Mouse (Mus musculus): ENCODE data around the gene Cpsf3. TPM values are rescaled to one million over a fixed set of nuclear protein-coding genes. Genes with fewer than 3 reads are reported as not detected.
A peak's percentile ranks its signal among the peaks of the same experiment; 100 is the strongest.

Gene Cpsf3
- total RNA-seq, 2 experiments from 2014 or later = 51.0 to 55.8 TPM

DNA sequence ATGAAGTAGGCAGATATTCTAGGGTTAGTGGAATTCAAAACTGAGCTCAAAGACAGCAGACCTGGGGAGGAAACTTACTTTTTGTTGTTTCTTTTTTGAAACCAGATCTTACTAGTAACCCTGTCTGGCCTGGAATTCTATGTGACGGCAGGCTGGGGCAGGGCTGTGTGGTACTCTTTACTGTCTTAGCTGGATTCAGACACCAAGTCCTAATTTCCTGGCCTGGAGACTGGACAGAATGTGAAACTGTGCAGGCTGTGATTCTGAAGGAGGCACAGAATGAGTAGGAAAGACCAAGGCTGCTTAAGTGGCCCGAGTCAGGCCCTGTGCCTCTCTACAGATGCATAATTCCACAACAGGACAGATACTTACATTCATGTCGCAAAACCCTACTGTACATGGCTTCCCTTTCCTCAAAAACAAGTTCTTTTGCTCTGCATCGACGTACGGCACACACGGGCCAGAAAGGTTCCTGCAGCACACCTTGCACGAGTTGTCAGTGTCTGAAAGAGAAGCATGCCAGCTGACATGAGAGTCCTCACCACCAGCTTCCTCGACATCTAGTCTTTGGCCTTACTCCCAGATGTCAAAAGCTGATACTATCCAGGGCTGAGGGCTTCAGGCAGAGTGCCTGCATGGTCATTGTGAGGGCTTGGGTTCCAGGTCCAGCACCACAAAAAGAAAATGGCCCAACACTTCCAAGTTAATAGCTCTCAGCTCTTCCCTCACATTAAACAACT lies 44.6 kb downstream of the Cpsf3 start:
- no peak for TF ChIP-seq CTCF (conservative IDR thresholded peaks at IDR 0.05)
- Histone ChIP-seq H3K27ac (no peak overlapping the region), H3K4me3 (no peak overlapping the region)
- DNase-seq (ENCODE audit: low spot score in 2 of 2) = no peak

DNA sequence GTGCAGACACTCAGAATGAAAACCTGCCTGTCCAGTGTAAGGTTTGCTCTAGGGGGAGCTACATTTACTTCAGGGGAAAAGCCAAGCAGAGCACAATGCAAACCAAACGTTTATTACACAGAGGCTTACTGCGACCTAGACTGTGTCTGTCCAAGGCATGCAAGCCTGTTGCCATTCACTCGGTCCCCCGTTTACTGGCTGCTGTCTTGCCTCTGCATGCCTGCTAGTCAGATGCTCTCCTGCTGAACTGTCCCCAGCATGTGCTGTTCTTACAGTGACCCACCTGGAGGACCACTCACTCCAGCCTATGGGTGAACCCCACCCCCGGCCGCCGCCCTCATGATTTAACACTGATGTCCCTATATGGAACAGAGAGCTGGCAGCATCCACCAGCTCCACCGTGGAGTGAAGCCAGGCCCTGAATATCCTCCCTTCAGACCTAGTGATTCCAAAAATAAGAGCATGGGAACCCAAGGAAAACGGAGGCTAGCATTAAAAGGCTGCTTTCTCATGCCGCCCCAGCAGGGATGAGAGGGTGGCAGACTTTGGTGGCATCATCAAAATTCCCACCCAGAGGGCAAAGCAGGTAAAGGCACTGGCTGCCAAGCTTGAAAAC lies 45.9 kb downstream of the Cpsf3 start:
- Histone ChIP-seq H3K4me3 (no peak overlapping the region), H3K27ac (no peak overlapping the region)
- TF ChIP-seq CTCF (conservative IDR thresholded peaks at IDR 0.05) = no peak
- DNase-seq (ENCODE audit: low spot score in 2 of 2) = no peak

DNA sequence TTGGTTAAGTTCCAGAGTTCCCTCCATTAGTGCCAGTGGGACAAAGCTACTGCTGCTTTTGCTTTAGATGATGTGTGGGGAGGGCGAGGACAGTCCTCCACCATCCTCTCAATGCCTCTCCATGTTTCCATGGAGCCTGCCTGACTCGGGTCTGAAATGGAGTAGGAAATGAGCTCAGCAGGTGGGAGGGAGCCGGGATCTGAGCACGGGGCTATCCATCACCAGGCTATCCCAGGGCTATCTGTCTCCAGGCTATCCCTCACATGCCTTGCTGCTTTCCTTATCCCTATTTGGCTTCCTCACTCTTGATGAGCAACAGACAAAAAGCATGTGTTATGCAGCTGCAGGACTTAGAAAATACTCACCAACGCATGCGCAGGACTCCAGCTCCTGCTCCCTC lies 46.5 kb downstream of the Cpsf3 start:
- no peak for TF ChIP-seq CTCF (conservative IDR thresholded peaks at IDR 0.05)
- no peak overlapping the region for H3K27ac ChIP-seq
- no peak for DNase-seq (ENCODE audit: low spot score in 2 of 2)
- H3K4me3 ChIP-seq = no peak overlapping the region

DNA sequence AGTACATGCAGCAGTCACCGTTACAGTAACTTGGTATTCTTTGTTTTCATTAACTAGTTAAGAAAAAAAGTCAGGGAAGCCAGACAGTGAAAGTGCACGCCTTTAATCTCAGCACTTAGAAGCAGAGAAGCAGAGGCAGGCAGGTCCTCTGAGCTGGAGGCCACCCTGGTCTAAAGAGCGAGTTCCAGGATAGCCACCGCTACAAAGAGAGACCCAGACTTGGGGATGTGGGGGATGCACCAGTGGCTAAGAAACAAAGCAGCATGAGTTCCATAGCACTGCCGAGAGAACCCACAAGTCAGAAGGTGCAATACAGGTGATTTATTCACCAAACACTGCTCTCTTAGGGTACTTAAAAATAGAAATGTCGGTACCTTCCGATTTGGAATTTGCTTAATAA lies 47.8 kb downstream of the Cpsf3 start:
- DNase-seq (ENCODE audit: low spot score in 2 of 2) = no peak
- TF ChIP-seq CTCF (conservative IDR thresholded peaks at IDR 0.05) = no peak

DNA sequence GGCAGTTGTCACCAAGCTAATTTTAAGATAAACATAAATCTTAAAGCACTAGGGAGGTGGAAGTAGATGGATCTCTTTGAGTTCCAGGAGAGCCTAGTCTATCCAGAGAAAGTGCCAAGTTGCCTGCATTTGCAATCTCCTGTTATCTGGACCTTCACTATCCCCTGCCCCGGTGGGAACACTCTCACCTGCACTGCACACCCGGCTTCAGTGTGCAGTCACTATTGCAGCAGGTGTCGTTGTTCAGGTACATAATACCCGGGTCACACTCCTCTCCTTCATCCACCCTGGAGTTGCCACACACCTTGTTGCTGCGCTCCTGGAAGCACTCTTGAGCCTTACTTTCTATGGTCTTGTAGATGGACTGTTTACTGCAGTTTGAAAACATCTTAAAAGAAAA lies 48.6 kb downstream of the Cpsf3 start:
- H3K27ac ChIP-seq = no peak overlapping the region
- no peak for TF ChIP-seq CTCF (conservative IDR thresholded peaks at IDR 0.05)
- H3K4me3 ChIP-seq = no peak overlapping the region
- no peak for DNase-seq (ENCODE audit: low spot score in 2 of 2)

More for the DNA sequence above, 47.8 kb downstream of the Cpsf3 start:
- H3K27ac ChIP-seq = no peak overlapping the region
- no peak overlapping the region for H3K4me3 ChIP-seq

DNA sequence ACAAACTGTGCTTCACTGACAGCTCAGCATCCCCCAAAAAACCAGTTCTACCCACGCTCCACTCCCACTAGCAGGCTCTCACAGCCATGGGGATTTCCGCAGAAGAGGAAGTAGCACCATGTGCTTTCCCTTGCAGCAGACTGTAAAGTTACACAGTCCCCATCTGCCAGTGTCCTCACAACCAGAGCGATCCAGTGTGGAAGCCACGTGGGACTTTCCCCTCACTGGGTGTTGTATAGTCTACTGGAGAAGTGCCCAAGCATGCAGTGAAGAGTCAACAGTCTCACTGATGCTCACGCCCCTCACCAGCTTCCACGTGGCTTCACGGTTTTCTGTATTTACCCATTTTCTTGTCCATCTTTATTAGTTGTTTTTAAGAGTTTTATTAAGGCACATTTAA lies 50.7 kb downstream of the Cpsf3 start:
- no peak for TF ChIP-seq CTCF (conservative IDR thresholded peaks at IDR 0.05)
- Histone ChIP-seq H3K27ac (no peak overlapping the region), H3K4me3 (no peak overlapping the region)
- peak; percentile 74 to 81 for DNase-seq (ENCODE audit: low spot score in 2 of 2)

DNA sequence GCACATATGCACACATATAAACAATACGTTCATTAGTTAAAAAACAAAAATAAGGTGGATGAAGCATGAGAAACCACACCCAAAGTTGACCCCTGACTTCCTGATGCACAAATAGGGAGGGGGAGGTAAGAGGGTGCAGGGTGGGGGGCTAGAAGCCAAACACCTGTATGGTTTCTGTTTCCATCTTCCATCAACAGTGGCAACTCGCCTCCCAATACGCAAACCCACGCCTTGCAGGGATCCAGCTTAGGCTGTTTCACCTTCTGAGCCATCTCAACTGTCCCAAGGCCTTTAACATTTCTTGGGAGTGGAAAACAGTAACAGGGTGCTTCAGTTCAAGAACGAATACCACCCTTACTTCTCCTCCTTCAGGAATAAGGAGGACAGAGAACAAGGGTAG lies 52.0 kb downstream of the Cpsf3 start:
- no peak for DNase-seq (ENCODE audit: low spot score in 2 of 2)
- no peak for TF ChIP-seq CTCF (conservative IDR thresholded peaks at IDR 0.05)
- no peak overlapping the region for H3K27ac ChIP-seq
- no peak overlapping the region for H3K4me3 ChIP-seq

DNA sequence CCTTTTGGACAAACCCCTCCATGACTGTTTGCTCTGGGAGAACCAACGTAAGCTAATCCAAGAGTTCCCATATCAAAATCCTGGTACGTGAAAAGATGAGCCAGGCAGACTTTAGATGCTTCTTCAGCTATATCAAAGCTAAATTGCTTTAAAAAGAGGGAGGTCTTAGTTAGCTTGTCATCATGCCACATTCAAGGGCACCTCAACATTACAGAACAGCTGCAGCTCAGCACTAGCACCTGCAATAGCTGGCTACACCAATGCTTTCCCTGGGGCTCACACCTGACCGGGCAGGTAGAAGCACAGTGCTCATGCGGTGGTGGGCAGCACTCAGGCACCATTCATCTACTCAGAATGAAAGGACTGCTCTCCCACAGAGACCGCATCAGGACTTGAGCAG lies 55.5 kb downstream of the Cpsf3 start:
- TF ChIP-seq CTCF (conservative IDR thresholded peaks at IDR 0.05) = no peak

DNA sequence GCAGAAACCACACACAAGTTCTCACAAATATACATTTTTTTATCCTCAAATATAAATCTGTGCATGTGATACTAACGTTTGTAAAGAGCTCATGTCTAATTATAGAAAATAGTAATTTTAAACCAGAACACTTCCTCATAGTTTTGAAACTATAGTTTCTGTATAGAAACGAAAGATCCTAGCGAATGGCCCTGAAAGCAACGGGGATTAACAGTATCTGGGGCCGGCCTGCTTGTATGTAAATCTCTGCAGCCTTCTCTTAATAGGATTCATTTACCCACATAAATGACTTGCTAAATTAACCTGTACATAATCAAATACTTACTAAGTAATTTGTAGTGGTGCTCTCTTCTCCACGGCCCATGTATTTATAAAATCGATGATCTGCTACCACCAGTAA lies 61.8 kb downstream of the Cpsf3 start:
- Histone ChIP-seq H3K4me3 (no peak overlapping the region), H3K27ac (0 out of 2 replicates have a peak overlapping the region, but pooled peaks have one; percentile 3)
- DNase-seq (ENCODE audit: low spot score in 2 of 2) = no peak
- no peak for TF ChIP-seq CTCF (conservative IDR thresholded peaks at IDR 0.05)

More for the DNA sequence above, 55.5 kb downstream of the Cpsf3 start:
- Histone ChIP-seq H3K27ac (no peak overlapping the region), H3K4me3 (no peak overlapping the region)
- no peak for DNase-seq (ENCODE audit: low spot score in 2 of 2)

DNA sequence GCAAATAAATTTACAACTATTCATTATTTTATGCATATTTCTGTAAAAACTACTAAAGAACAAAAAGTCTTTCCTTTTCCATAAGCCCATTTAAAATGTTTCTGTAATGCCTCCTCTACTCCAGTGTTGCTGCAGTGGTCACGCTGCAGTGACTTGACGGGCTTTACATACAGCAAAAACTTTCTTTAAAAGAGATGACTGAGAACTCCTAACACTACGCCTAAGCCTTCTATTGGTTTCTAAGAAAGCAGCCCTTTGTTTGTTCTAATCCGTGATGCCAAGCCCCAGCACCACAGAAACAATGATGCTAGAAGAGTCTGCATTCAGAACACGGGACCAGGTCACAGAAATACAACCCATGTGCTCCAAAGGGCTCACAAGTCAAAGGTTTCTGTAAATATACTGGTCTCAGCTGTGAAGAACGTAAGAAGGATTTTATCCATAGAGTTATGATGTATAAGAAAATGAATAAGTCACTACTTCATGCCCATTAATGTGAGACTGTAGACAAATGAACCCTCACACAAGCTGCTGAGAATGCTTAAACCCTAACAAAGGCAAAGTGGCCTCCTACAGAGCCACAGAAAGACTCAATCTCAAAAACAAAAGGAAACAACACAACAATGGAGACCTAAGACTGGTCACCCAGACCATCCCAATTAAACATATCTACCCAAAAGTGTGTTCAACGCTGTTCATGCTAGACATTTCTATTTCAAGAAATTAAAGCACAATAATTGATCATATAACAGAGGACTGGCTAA lies 65.1 kb downstream of the Cpsf3 start:
- H3K27ac ChIP-seq = no peak overlapping the region
- H3K4me3 ChIP-seq = no peak overlapping the region
- no peak for DNase-seq (ENCODE audit: low spot score in 2 of 2)
- no peak for TF ChIP-seq CTCF (conservative IDR thresholded peaks at IDR 0.05)

DNA sequence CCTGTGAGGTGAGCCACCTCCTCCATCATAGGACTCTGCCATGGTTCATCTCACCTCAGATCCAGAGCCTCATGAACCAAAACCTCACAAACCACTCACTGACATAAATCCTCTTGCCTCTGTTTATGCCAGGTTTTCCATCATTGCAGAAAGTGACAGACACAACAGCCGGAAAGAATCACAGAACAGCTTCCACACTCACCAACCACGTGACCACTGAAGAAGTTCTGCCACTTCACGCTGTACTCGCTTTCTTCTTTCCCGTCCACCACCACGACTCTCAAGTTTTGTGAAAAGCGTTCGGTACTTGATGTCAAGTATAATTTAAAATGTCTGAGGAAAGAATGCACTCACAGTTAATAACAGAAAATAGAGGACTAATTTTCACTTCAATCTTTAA lies 68.5 kb downstream of the Cpsf3 start:
- no peak for DNase-seq (ENCODE audit: low spot score in 2 of 2)
- H3K4me3 ChIP-seq = no peak overlapping the region
- TF ChIP-seq CTCF (conservative IDR thresholded peaks at IDR 0.05) = no peak
- no peak overlapping the region for H3K27ac ChIP-seq

DNA sequence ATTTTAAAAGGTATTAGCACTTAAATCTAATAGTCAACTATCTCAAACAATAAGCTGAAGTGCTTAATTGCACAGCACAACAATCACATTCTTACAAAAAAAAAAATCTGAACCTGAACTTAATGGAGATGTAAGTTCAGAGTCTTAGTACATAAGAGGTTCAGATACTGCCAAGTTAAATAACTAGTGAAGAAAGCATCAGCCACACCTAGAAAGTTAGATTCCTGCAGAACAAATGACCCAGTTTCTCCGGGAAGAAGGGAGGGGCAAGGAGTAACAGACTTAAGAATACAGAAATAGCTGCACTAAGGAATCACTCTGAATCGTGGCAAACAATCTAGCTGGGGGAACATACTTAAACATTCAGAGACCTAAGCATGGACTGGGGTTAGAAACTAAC lies 77.5 kb downstream of the Cpsf3 start:
- no peak for DNase-seq (ENCODE audit: low spot score in 2 of 2)
- Histone ChIP-seq H3K27ac (no peak overlapping the region), H3K4me3 (no peak overlapping the region)
- no peak for TF ChIP-seq CTCF (conservative IDR thresholded peaks at IDR 0.05)

DNA sequence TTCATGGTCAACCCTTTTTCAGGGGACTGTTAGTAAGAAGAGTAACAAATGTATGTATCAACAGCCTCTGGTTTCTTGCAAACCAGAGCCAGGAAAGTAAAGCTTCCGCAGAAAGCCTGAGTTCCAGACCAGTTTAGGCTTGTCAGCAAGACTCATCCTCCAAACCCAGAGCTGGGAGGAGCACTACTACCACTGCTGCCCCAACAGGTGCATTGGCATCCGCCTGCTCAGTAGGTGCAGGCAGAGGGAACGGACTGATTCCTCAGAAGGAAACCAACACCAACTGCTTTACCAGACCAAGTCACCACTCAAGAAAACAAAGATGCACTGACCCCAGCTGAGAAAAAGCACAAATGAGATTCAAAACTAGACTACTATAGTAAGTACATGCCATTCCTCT lies 78.0 kb downstream of the Cpsf3 start:
- no peak for TF ChIP-seq CTCF (conservative IDR thresholded peaks at IDR 0.05)
- Histone ChIP-seq H3K4me3 (no peak overlapping the region), H3K27ac (no peak overlapping the region)
- DNase-seq (ENCODE audit: low spot score in 2 of 2) = no peak

Other genes starting within 250 kb of the Cpsf3 start
- gene Itgb1bp1, start 893 bp downstream of the Cpsf3 start, total RNA-seq (2021) = 10 to 100 TPM; 38.4 to 40.8 TPM
- 10 to 100 TPM; 10.6 to 14.3 TPM for gene Iah1, start 31.0 kb downstream of the Cpsf3 start, total RNA-seq (2021)
- 10 to 100 TPM; 16.9 to 17.0 TPM for gene Adam17, start 88.2 kb downstream of the Cpsf3 start, total RNA-seq (2021)
- 100 to 1,000 TPM; 444 to 448 TPM for gene Ywhaq, start 132.2 kb downstream of the Cpsf3 start, total RNA-seq (2021)

All from layer of hippocampus, adult 2 months (tissue).